Mouse (Mus musculus) fat pad, adult 2 months (tissue): ENCODE results near the gene Tlcd1.

ENCODE experiments used
- DNase-seq: peaks from one replicate; pipeline ENCODE4 v3.0.0-alpha.2; 2011; ENCODE audit warnings: low read depth, low spot score; ENCODE audit errors: extremely low read depth

Tlcd1 gene

DNA sequence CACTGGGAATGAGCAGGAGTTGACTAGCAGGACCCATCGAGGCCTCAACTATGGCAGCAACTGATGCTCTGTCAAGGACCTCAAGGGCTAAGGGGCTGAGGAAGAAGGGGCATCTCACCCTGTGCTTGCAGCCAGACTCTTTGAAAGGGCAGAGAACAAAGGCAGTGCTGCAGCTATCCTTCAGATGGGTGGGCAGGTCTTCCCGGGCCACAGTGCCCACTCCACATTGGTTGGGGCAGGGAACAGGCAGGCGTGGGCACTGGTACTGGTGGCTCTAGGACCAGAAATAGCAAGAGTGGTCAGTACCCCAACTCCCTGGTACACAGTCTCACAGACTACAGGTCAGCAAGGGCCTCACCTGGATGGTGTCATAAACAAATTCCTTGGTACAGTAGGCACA, 15.8 kb upstream of the Tlcd1 start:
- DNase-seq = no peak

- DNase-seq = no peak
Measured at GRCm38 (mm10) chr11:78161169-78161568, 15.3 kb upstream of the Tlcd1 start.

DNA sequence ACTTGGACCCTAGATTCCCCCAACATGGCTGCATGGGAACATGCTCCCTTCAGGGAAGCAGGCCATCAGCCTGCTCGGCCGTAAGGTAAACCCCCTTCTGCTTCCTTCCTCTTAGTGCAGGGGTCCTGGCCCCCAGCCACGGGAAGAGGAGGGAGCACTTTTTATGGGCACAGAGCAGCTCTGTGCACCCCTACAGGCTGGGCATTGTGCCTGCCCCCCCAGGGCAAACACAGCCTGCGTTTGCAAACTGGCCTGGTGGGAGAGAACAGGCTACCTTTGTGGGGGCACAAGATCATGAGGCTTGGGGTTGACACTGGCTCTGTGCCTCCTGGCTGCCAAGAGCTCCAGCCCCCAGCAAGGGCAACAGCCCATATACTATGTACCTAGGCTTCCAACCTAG, 14.5 kb upstream of the Tlcd1 start:
- no peak for DNase-seq

DNA sequence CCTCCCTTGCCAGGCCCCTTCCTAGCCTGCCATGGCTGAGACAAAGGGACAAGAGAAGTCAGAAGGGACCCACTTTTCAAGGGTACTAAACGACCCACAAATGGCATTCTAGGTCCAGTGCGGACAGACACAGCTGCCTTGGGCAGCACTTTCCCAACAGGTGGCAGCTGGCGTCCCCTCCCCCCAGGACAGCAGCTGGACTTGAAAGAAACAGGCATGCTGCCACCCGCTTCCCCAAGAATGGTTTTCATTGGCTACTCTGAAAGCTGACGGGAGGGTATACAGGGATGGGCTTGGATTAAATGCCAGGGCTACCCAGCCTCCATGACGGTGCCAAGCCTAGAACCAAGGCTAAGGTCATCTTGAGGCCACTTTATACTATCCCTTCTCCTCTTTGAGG, 14.0 kb upstream of the Tlcd1 start:
- no peak for DNase-seq

GRCm38 (mm10) chr11:78163045-78163444, 13.5 kb upstream of the Tlcd1 start:
- no peak for DNase-seq

DNA sequence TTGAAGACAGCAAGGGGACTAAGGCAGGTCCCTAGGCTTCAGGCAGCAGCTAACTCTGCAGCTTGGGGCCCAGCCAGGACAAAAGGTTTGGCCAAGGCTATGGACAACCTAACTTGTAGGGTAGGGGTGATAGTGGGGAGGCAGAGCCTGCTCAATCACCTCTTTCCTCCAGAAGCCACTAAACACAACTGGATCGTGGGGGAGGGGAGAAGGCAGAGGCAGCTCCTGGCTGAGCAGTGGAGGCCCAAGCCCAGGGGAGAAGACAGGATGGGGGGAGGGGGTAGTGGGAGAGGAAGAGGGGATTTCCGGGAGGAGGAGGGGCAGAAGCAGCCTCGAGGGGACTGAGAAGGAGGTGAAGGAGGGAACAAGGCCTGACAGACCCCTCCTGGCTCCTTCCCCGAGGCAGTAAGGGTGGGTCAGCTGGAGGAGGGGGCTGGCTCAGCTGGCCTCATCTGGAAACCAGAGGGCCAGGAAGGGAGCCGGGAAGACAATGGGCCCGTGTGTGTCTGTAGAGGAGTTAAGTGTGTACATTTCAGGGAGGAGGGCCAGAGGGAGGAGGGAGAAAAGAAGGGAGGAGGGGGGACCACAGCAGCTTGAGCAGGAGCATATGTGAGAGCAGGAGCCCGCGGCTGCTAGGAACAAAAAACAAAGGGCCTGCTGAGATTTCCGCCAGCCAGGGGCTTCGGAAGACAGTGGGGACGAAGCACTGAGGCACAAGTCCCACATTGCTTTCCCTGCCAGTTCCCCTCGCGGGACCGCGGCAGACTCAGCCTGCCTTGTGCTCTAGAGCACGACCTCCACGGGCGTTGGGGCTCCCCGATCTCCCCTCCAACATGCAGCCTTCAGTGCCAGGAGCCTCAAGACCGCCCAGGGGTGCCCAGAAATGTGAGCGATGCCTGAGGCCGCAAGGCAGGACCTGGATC, 12.6 kb upstream of the Tlcd1 start:
- no peak for DNase-seq

GRCm38 (mm10) chr11:78164604-78164923, 11.9 kb upstream of the Tlcd1 start:
- DNase-seq = no peak

DNA sequence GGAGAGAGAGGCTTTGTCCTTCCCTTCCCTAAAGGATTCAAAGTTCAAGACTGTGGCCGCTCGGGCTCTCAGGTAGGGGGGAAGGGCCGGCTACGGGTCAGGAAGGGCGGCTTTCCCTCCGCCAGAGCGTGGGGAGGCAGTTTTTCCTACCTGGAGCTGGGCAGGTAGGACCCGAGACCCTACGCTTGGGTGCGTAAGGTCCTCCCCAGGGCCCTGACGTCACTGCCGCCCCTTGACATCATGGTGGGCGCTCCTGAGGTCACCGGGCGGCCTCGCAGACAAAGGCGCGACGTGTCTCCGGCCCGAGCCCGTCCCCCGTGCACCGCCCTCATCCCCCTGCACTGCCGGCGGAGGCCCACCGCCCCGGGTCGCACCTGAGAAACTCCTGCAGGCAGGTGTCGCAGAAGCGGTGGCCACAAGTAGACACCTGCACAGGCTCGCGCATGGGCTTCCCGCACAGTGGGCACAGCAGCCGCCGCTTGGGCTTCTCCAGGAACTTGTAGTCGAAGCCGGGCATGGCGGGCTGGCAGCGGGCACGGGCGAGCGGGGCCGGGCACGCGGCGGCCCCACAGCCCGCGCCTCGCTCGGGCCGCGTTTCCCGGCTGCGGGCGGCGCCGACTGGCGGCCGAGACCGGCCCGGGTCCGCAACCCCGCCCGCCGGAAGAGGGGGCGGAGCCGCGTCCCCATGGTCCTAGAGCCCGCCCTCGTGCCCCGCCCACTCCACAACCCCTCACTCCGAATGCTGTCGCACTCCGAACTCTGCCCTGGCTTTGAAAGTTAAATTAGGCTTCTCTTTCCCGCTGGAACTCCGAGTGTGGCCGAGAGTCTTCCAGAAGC, 11.4 kb upstream of the Tlcd1 start, which contains the start of gene Traf4:
TSS of gene Traf4 (minus strand) at position 666 of the 837 bp plus-strand sequence.
- no peak for DNase-seq

DNA sequence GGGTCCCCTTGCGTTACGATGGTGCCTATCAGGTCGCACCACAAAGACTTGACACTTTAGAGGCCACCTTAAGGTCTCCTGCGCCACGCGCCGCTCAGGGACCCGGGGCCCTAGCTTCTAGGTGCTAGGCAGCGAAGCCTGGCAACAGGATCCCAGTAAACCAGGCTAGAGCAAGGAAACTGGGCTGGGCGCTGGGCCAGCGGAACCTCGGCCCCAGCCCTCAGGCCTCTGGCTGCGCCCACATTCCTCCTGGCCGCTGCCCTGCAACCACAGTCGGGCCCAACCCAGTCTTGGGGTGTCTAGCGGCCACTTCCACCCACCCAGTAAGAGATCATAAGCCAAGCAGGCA, 10.8 kb upstream of the Tlcd1 start:
- no peak for DNase-seq

- DNase-seq = no peak
Measured at GRCm38 (mm10) chr11:78166161-78166560, 10.3 kb upstream of the Tlcd1 start.

DNA sequence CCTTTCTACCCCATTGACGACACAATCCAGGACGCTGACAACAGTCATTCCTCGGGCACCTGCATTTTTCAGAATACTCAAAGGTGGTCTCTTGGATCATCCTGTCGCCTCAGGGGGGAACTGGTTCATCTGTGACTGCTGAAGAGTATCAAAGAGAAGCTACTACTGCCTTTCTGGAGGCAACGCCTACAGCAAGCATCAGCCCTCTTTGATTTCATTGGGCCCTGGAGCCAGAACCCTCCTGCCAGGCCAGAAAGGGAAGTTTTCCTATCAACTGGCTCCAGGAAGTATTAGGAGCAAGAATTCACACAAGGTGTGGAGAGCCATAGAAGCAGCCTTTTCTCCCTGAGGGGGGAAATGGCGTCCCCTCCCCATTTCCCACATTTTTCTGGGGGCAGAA, 9.9 kb upstream of the Tlcd1 start:
- DNase-seq = no peak

GRCm38 (mm10) chr11:78167257-78167959, 9.1 kb upstream of the Tlcd1 start:
- no peak for DNase-seq

- DNase-seq = no peak
Measured at GRCm38 (mm10) chr11:78168541-78169468, 7.7 kb upstream of the Tlcd1 start.

GRCm38 (mm10) chr11:78170306-78170705, 6.2 kb upstream of the Tlcd1 start:
- DNase-seq = no peak

GRCm38 (mm10) chr11:78171328-78171727, 5.2 kb upstream of the Tlcd1 start:
- DNase-seq = no peak

DNA sequence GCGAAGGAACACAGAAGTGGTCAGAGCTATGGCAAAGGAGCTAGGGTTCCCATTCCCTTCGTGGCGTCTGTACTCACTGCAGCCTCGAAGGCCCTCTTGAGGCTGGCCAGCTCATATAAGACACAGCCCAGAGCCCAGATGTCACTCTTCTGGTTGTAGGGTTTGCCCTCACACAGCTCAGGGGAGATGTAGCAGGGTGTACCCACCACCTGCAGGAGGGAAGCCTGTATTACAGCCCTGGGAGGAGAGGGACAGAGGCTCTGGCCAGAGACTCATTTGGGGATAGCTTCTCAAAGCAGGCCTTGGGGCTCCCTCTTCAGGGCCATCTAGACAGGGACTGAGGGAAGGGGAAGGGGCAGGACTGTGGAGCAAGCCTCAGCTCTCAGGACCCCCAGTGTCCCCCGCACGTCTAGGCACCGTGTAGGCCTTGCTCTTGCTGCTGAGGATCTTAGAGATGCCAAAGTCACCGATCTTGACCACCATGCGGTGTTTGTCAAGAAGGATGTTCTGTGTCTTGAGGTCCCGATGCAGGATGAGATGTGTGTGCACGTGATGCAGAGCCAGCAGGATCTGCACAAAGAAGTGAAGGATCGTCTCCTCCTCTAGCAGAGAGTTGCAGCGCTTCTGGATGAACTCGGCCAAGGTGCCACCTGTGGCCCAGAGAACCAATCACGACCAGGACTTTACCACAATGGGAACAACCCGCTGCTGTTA, 4.3 kb upstream of the Tlcd1 start:
- DNase-seq = no peak

- no peak for DNase-seq
Measured at GRCm38 (mm10) chr11:78172748-78173383, 3.6 kb upstream of the Tlcd1 start.

DNA sequence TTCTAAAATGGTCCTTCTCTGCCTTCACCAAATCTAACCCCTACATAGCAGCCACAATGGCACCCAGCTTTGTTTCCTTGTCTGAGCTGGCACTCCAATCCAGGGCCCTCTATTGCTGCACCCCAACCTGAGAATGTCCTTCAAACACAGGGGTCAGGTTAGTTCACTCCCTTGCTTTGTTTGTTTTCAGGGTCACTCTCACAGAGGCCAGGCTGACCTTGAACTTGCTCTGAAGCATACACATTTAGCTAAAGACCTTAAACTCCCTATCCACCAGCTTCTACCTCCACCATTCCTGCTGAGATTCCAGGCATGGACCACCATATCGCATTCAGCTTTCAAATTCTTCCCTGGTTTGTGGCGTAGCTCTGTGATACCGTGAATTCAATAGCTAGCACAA, 2.0 kb upstream of the Tlcd1 start:
- DNase-seq = no peak

- no peak for DNase-seq
Measured at GRCm38 (mm10) chr11:78175771-78176401, 625 bp upstream of the Tlcd1 start.
